Comparison of ENCODE assay signal across 10 mouse cellular contexts in genomic region chrX:53211756-53212483, GRCm38 (mm10). TPM values are rescaled to one million over a fixed set of nuclear protein-coding genes. Genes with fewer than 3 reads are reported as not detected.
DNase-seq lines count a peak whose midpoint lies in the region; ATAC-seq lines count a peak whose summit lies in the region.
"Had no signal": no experiment of that assay in that cellular context is flagged by ENCODE, and none has a peak within 500 bp of the region (broad histone marks: within the 10 kb centered on the region; RNA-seq: fewer than 3 reads in every experiment).

No protein-coding gene starts in this region.

- no peaks in the 10 kb centered on the region for H3K36me3 ChIP-seq in embryonic facial prominence, embryonic 15.5 days
- no peaks in the 10 kb centered on the region for H3K36me3 ChIP-seq in heart, embryonic 13.5 days
- H3K36me3 ChIP-seq in kidney, embryonic 14.5 days (ENCODE audit: control insufficient read depth, insufficient read depth, low read length): no peaks in the 10 kb centered on the region
- H3K36me3 ChIP-seq: G1E had no signal

- ATAC-seq in embryonic facial prominence, embryonic 15.5 days (ENCODE audit: insufficient number of reproducible peaks, low FRiP score, low TSS enrichment, low read depth): peak; percentile 77
- ATAC-seq in heart, embryonic 13.5 days (ENCODE audit: extremely low read depth, insufficient number of reproducible peaks, low FRiP score, low TSS enrichment): peak; percentile 42
- ATAC-seq in kidney, embryonic 14.5 days (ENCODE audit: low FRiP score, low TSS enrichment): peak; percentile 95

- no peaks in the 10 kb centered on the region for H3K9me3 ChIP-seq in embryonic facial prominence, embryonic 15.5 days (replicated peaks)
- no peaks in the 10 kb centered on the region for H3K9me3 ChIP-seq in heart, embryonic 13.5 days
- no peaks in the 10 kb centered on the region for H3K9me3 ChIP-seq in kidney, embryonic 14.5 days (ENCODE audit: control insufficient read depth, low read length)
- H3K9me3 ChIP-seq: G1E had no signal

- no peak overlapping the region for H3K9ac ChIP-seq in embryonic facial prominence, embryonic 15.5 days
- peak overlapping the region; percentile 37; the same call in 1 of the 2 replicates for H3K9ac ChIP-seq in heart, embryonic 13.5 days
- no peak overlapping the region; the same call in 1 of the 2 replicates for H3K9ac ChIP-seq in kidney, embryonic 14.5 days (ENCODE audit: low read depth, low read length)

- peak overlapping the region; percentile 80 for H3K27ac ChIP-seq in embryonic facial prominence, embryonic 15.5 days (replicated peaks)
- H3K27ac ChIP-seq in heart, embryonic 13.5 days (replicated peaks): peak overlapping the region; percentile 89
- H3K27ac ChIP-seq in kidney, embryonic 14.5 days (ENCODE audit: low read depth, low read length): peak overlapping the region; percentile 81; the same call in 1 of the 2 replicates

- no peak overlapping the region for H3K4me3 ChIP-seq in embryonic facial prominence, embryonic 15.5 days (replicated peaks)
- no peak overlapping the region for H3K4me3 ChIP-seq in heart, embryonic 13.5 days
- no peak overlapping the region for H3K4me3 ChIP-seq in kidney, embryonic 14.5 days (ENCODE audit: low read length)

- peak; percentile 2 for DNase-seq in left cerebral cortex, adult 11 months (ENCODE audit: low spot score)
- no peak for DNase-seq in left cerebral cortex, adult 9 months (ENCODE audit: low spot score in 2 of 2)
- peak; percentile 54 for DNase-seq in mesoderm, embryonic 11.5 days (ENCODE audit: low read depth, low spot score)
- DNase-seq in urinary bladder, postnatal 36 days (ENCODE audit: low spot score in 2 of 2): peak; percentile 15 to 64
- DNase-seq in cerebellum, adult 11 months: no peak

- no peaks in the 10 kb centered on the region; the same call in 1 of the 2 replicates for H3K27me3 ChIP-seq in embryonic facial prominence, embryonic 15.5 days
- no peaks in the 10 kb centered on the region for H3K27me3 ChIP-seq in heart, embryonic 13.5 days (replicated peaks)
- H3K27me3 ChIP-seq in kidney, embryonic 14.5 days (ENCODE audit: control insufficient read depth, insufficient read depth, low read length): no peaks in the 10 kb centered on the region

- WGBS in embryonic facial prominence, embryonic 15.5 days: 44% methylated on average over 7 of the region's 7 CpGs
- 33% methylated on average over 6 of the region's 7 CpGs for WGBS in heart, embryonic 13.5 days
- 45% methylated on average over 7 of the region's 7 CpGs for WGBS in kidney, embryonic 14.5 days

- peaks cover 10% of the 10 kb centered on the region; the same call in 1 of the 2 replicates for H3K4me1 ChIP-seq in embryonic facial prominence, embryonic 15.5 days
- H3K4me1 ChIP-seq in heart, embryonic 13.5 days: peaks cover 63% of the 10 kb centered on the region
- peaks cover 13% of the 10 kb centered on the region; the same call in 1 of the 2 replicates for H3K4me1 ChIP-seq in kidney, embryonic 14.5 days (ENCODE audit: control insufficient read depth, insufficient read depth, low read length)

- H3K4me2 ChIP-seq in embryonic facial prominence, embryonic 15.5 days (replicated peaks): no peak overlapping the region
- H3K4me2 ChIP-seq in heart, embryonic 13.5 days: no peak overlapping the region
- H3K4me2 ChIP-seq in kidney, embryonic 14.5 days (replicated peaks; ENCODE audit: low read depth, low read length): no peak overlapping the region

RNA-seq across cellular contexts. Expression of gene Plac1, which starts 28.0 kb away (rescaled TPM):
- polyA plus RNA-seq in embryonic facial prominence, embryonic 15.5 days (2015; fragmentation: Nextera tagmentation; extraction: Ambion mirVana): 8.6 and 9.5 TPM in 2 replicates
- polyA plus RNA-seq in heart, embryonic 13.5 days (2015; fragmentation: Nextera tagmentation; extraction: Ambion mirVana): 7.6 and 8.0 TPM in 2 replicates
- 5.4 and 6.0 TPM in 2 replicates for polyA plus RNA-seq in kidney, embryonic 14.5 days (2014; fragmentation: Nextera tagmentation; extraction: Ambion mirVana)
- polyA plus RNA-seq: G1E; small intestine, adult 2 months had no signal

RNA-seq across cellular contexts. Expression of gene Fam122b, which starts 57.7 kb away (rescaled TPM):
- polyA plus RNA-seq in embryonic facial prominence, embryonic 15.5 days (2015; fragmentation: Nextera tagmentation; extraction: Ambion mirVana): 12.1 and 12.9 TPM in 2 replicates
- 21.1 and 23.8 TPM in 2 replicates for polyA plus RNA-seq in heart, embryonic 13.5 days (2015; fragmentation: Nextera tagmentation; extraction: Ambion mirVana)
- polyA plus RNA-seq in kidney, embryonic 14.5 days (2014; fragmentation: Nextera tagmentation; extraction: Ambion mirVana): 7.6 and 10.5 TPM in 2 replicates

Comparison
In these comparisons a context has a peak if more than half of its experiments do, and no peak if none do; other contexts are left out.
1. DNase-seq: peak in left cerebral cortex, adult 11 months (single experiment), mesoderm, embryonic 11.5 days (single experiment) and urinary bladder, postnatal 36 days (2 of 2); none in left cerebral cortex, adult 9 months (0 of 2) and cerebellum, adult 11 months (single experiment).
2. ATAC-seq: peak in every context shown above with its lines; median percentile 95 in kidney, embryonic 14.5 days; 77 in embryonic facial prominence, embryonic 15.5 days; 42 in heart, embryonic 13.5 days.
3. Peak in every context shown above with its lines, with median percentiles within 50 percentile points of each other: H3K27ac ChIP-seq.